8 mouse cellular contexts compared by ENCODE assay signal in genomic region chr4:132960864-132961639, GRCm38 (mm10). TPM values are rescaled to one million over a fixed set of nuclear protein-coding genes. Genes with fewer than 3 reads are reported as not detected.
A peak's percentile ranks its signal among the peaks of the same experiment; 100 is the strongest.
DNase-seq lines count a peak whose midpoint lies in the region; ATAC-seq lines count a peak whose summit lies in the region.

No protein-coding gene starts in this region.

- peak overlapping the region; percentile 2 for H3K4me2 ChIP-seq in heart, embryonic 14.5 days (ENCODE audit: low read length)
- no peak overlapping the region for H3K4me2 ChIP-seq in lung, embryonic 15.5 days
- no peak overlapping the region for H3K4me2 ChIP-seq in hindbrain, embryonic 11.5 days (replicated peaks; ENCODE audit: low read depth, low read length)

- H3K36me3 ChIP-seq in heart, embryonic 14.5 days (ENCODE audit: control insufficient read depth, insufficient read depth, low read length) = no peaks in the 10 kb centered on the region
- H3K36me3 ChIP-seq in lung, embryonic 15.5 days = no peaks in the 10 kb centered on the region
- no peaks in the 10 kb centered on the region for H3K36me3 ChIP-seq in hindbrain, embryonic 11.5 days (ENCODE audit: control insufficient read depth, insufficient read depth, low read length)

- peak; percentile 38 for DNase-seq in gastrocnemius, postnatal 14 days
- DNase-seq in gastrocnemius, postnatal 10 days = no peak
- DNase-seq in adipocyte (ENCODE audit: low spot score) = peak; percentile 54
- no peak for DNase-seq in right cerebral cortex, postnatal 10 days (ENCODE audit: low spot score in 2 of 2)
- no peak for DNase-seq in hindbrain, embryonic 11.5 days (ENCODE audit: low spot score)

- H3K4me1 ChIP-seq in heart, embryonic 14.5 days (ENCODE audit: control insufficient read depth in 2 of 2, insufficient read depth in 2 of 2, low read length in 2 of 2) = peaks cover 29 to 45% of the 10 kb centered on the region in 2 experiments
- peaks cover 33% of the 10 kb centered on the region for H3K4me1 ChIP-seq in lung, embryonic 15.5 days
- peaks cover 12% of the 10 kb centered on the region for H3K4me1 ChIP-seq in hindbrain, embryonic 11.5 days (replicated peaks; ENCODE audit: control insufficient read depth, insufficient read depth, low read length)

- H3K9ac ChIP-seq in heart, embryonic 14.5 days (ENCODE audit: low read length) = peak overlapping the region; percentile 27
- H3K9ac ChIP-seq in lung, embryonic 15.5 days = no peak overlapping the region
- no peak overlapping the region for H3K9ac ChIP-seq in hindbrain, embryonic 11.5 days (ENCODE audit: low read depth, low read length)

- no peaks in the 10 kb centered on the region for H3K27me3 ChIP-seq in heart, embryonic 14.5 days (ENCODE audit: control insufficient read depth, insufficient read depth, low read length)
- H3K27me3 ChIP-seq in lung, embryonic 15.5 days = no peaks in the 10 kb centered on the region
- H3K27me3 ChIP-seq in hindbrain, embryonic 11.5 days (ENCODE audit: control insufficient read depth, insufficient read depth, low read length) = no peaks in the 10 kb centered on the region

- 17% methylated on average over 13 of the region's 13 CpGs for WGBS in heart, embryonic 14.5 days
- 25% methylated on average over 13 of the region's 13 CpGs for WGBS in lung, embryonic 15.5 days
- 67% methylated on average over 13 of the region's 13 CpGs for WGBS in hindbrain, embryonic 11.5 days

- no peak overlapping the region for H3K4me3 ChIP-seq in heart, embryonic 14.5 days (ENCODE audit: control insufficient read depth in 1 of 2, insufficient read depth in 1 of 2, low read depth in 1 of 2, low read length in 2 of 2)
- no peak overlapping the region for H3K4me3 ChIP-seq in lung, embryonic 15.5 days
- no peak overlapping the region for H3K4me3 ChIP-seq in hindbrain, embryonic 11.5 days (ENCODE audit: low read depth, low read length)

- H3K9me3 ChIP-seq in heart, embryonic 14.5 days (ENCODE audit: control insufficient read depth, low read length) = no peaks in the 10 kb centered on the region
- H3K9me3 ChIP-seq in lung, embryonic 15.5 days = no peaks in the 10 kb centered on the region
- no peaks in the 10 kb centered on the region for H3K9me3 ChIP-seq in hindbrain, embryonic 11.5 days (ENCODE audit: control insufficient read depth, low read length)

- intact Hi-C loops in gastrocnemius, postnatal 14 days (cut with DNase I; ENCODE audit: low total_unique reads) = no loop called here

- peak overlapping the region; percentile 92 to 93 for H3K27ac ChIP-seq in heart, embryonic 14.5 days (replicated peaks in 1 of 2; ENCODE audit: control insufficient read depth in 1 of 2, insufficient read depth in 1 of 2, low read depth in 2 of 2, low read length in 2 of 2)
- peak overlapping the region; percentile 90 for H3K27ac ChIP-seq in lung, embryonic 15.5 days
- no peak overlapping the region for H3K27ac ChIP-seq in hindbrain, embryonic 11.5 days (ENCODE audit: low read depth, low read length)

- ATAC-seq in heart, embryonic 14.5 days (ENCODE audit: insufficient number of reproducible peaks, insufficient read depth, low FRiP score, low read depth) = peak; percentile 38; the same call in 1 of the 2 replicates
- ATAC-seq in lung, embryonic 15.5 days (ENCODE audit: borderline replicate concordance, extremely low read depth, low FRiP score, low TSS enrichment) = no peak; the same call in 1 of the 2 replicates
- no peak for ATAC-seq in CD4-positive, CD25-positive, alpha-beta regulatory T cell, adult 4 months
- no peak for ATAC-seq in hindbrain, embryonic 11.5 days (ENCODE audit: low FRiP score)

RNA-seq across cellular contexts. Expression of gene Fgr, which starts 12.8 kb away (rescaled TPM):
- under 1 TPM; 0.10 to 0.16 TPM for total RNA-seq in gastrocnemius, postnatal 14 days (2021)
- under 1 TPM; 0.09 to 0.54 TPM for total RNA-seq in gastrocnemius, postnatal 10 days (2021)
- polyA plus RNA-seq in heart, embryonic 14.5 days (2014; fragmentation: Nextera tagmentation; extraction: Ambion mirVana) = 0.18 and 0.74 TPM in 2 replicates
- 0.69 and 0.74 TPM in 2 replicates for polyA plus RNA-seq in lung, embryonic 15.5 days (2015; fragmentation: Nextera tagmentation; extraction: Ambion mirVana)
- polyA plus RNA-seq in CD4-positive, CD25-positive, alpha-beta regulatory T cell, adult 4 months (2017; shearing (Covaris generic)) = 1 to 10 TPM; 3.7 to 8.2 TPM
- 0.08 and 0.34 TPM in 2 replicates for polyA plus RNA-seq in hindbrain, embryonic 11.5 days (2014; fragmentation: Nextera tagmentation; extraction: Ambion mirVana)

RNA-seq across cellular contexts. Expression of gene Fam76a, which starts 38.7 kb away (rescaled TPM):
- 10 to 100 TPM; 21.2 to 27.4 TPM for total RNA-seq in gastrocnemius, postnatal 14 days (2021)
- 10 to 100 TPM; 24.6 to 27.4 TPM for total RNA-seq in gastrocnemius, postnatal 10 days (2021)
- polyA plus RNA-seq in heart, embryonic 14.5 days (2014; fragmentation: Nextera tagmentation; extraction: Ambion mirVana) = 40.9 and 44.9 TPM in 2 replicates
- 43.0 and 45.8 TPM in 2 replicates for polyA plus RNA-seq in lung, embryonic 15.5 days (2015; fragmentation: Nextera tagmentation; extraction: Ambion mirVana)
- 10 to 100 TPM; 16.5 to 21.1 TPM for polyA plus RNA-seq in CD4-positive, CD25-positive, alpha-beta regulatory T cell, adult 4 months (2017; shearing (Covaris generic))
- polyA plus RNA-seq in hindbrain, embryonic 11.5 days (2014; fragmentation: Nextera tagmentation; extraction: Ambion mirVana) = 29.7 and 31.9 TPM in 2 replicates

RNA-seq across cellular contexts. Expression of gene Ahdc1, which starts 50.0 kb away (rescaled TPM):
- total RNA-seq in gastrocnemius, postnatal 14 days (2021) = 10 to 100 TPM; 37.1 to 56.1 TPM
- 10 to 100 TPM; 58.2 to 82.8 TPM for total RNA-seq in gastrocnemius, postnatal 10 days (2021)
- 7.1 and 9.0 TPM in 2 replicates for polyA plus RNA-seq in heart, embryonic 14.5 days (2014; fragmentation: Nextera tagmentation; extraction: Ambion mirVana)
- polyA plus RNA-seq in lung, embryonic 15.5 days (2015; fragmentation: Nextera tagmentation; extraction: Ambion mirVana) = 8.5 and 10.5 TPM in 2 replicates
- polyA plus RNA-seq in CD4-positive, CD25-positive, alpha-beta regulatory T cell, adult 4 months (2017; shearing (Covaris generic)) = 1 to 10 TPM; 2.6 to 3.7 TPM
- 6.8 and 9.0 TPM in 2 replicates for polyA plus RNA-seq in hindbrain, embryonic 11.5 days (2014; fragmentation: Nextera tagmentation; extraction: Ambion mirVana)

Comparison
In these comparisons a context has a peak if more than half of its experiments do, and no peak if none do; other contexts are left out.
1. DNase-seq: peak in gastrocnemius, postnatal 14 days (single experiment) and adipocyte (single experiment); none in gastrocnemius, postnatal 10 days (single experiment), right cerebral cortex, postnatal 10 days (0 of 2) and hindbrain, embryonic 11.5 days (single experiment).